Mouse (Mus musculus) frontal cortex, adult (tissue): Measurements from ENCODE around the gene Alkbh6.

Experiments
- ATAC-seq: cut with Nextera tagmentation; 2 replicates; pipeline ENCODE4 v1.9.2; 2017; ENCODE audit warnings: mild to moderate bottlenecking, moderate library complexity, mixed read lengths; ENCODE audit not compliant: low TSS enrichment

The Alkbh6 gene

GRCm38 (mm10) chr7:30295103-30295502 is 13.4 kb upstream of the Alkbh6 start:
- peak; percentile 35; the same call in 1 of the 2 replicates for ATAC-seq

- ATAC-seq, result no peak
Measured at GRCm38 (mm10) chr7:30296816-30297215, 11.7 kb upstream of the Alkbh6 start.

GRCm38 (mm10) chr7:30297266-30297665 is 11.3 kb upstream of the Alkbh6 start:
- ATAC-seq, result no peak

- ATAC-seq, result no peak
Measured at GRCm38 (mm10) chr7:30300914-30301313, 7.6 kb upstream of the Alkbh6 start.

GRCm38 (mm10) chr7:30306083-30306779 is 2.3 kb upstream of the Alkbh6 start:
- no peak for ATAC-seq

GRCm38 (mm10) chr7:30309395-30310129 is 1.0 kb downstream of the Alkbh6 start:
- ATAC-seq, result no peak

- no peak for ATAC-seq
Measured at GRCm38 (mm10) chr7:30310136-30310535, 1.6 kb downstream of the Alkbh6 start.

GRCm38 (mm10) chr7:30313666-30314320 is 5.3 kb downstream of the Alkbh6 start:
- no peak for ATAC-seq

GRCm38 (mm10) chr7:30314721-30315155 is 6.2 kb downstream of the Alkbh6 start, which contains the start of gene Syne4:
TSS of gene Syne4 (plus strand) at chr7:30314807.
- no peak for ATAC-seq

GRCm38 (mm10) chr7:30315559-30316529 is 7.3 kb downstream of the Alkbh6 start:
- ATAC-seq, result no peak

- no peak for ATAC-seq
Measured at GRCm38 (mm10) chr7:30318142-30318541, 9.6 kb downstream of the Alkbh6 start.

- ATAC-seq, result no peak
Measured at GRCm38 (mm10) chr7:30320946-30321345, 12.4 kb downstream of the Alkbh6 start.

- ATAC-seq, result peak; percentile 58
Measured at GRCm38 (mm10) chr7:30321539-30322284, 13.2 kb downstream of the Alkbh6 start, which contains the start of gene E130208F15Rik. TSS of gene E130208F15Rik (plus strand) at chr7:30321740.

GRCm38 (mm10) chr7:30322285-30322667 is 13.8 kb downstream of the Alkbh6 start:
- ATAC-seq, result peak; percentile 88

- ATAC-seq, result no peak
Measured at GRCm38 (mm10) chr7:30322865-30323264, 14.3 kb downstream of the Alkbh6 start.

- ATAC-seq, result no peak
Measured at GRCm38 (mm10) chr7:30323795-30324194, 15.3 kb downstream of the Alkbh6 start, which contains the start of gene Sdhaf1. TSS of gene Sdhaf1 (minus strand) at chr7:30323895.

GRCm38 (mm10) chr7:30324300-30324944 is 15.9 kb downstream of the Alkbh6 start:
- ATAC-seq, result peak; percentile 41; the same call in 1 of the 2 replicates

GRCm38 (mm10) chr7:30325364-30325763 is 16.8 kb downstream of the Alkbh6 start:
- no peak for ATAC-seq

GRCm38 (mm10) chr7:30326427-30326826 is 17.9 kb downstream of the Alkbh6 start:
- ATAC-seq, result no peak

- ATAC-seq, result no peak
Measured at GRCm38 (mm10) chr7:30327140-30327539, 18.6 kb downstream of the Alkbh6 start.
